Mouse (Mus musculus): ENCODE results near the gene Itpr1. TPM values are rescaled to one million over a fixed set of nuclear protein-coding genes. Genes with fewer than 3 reads are reported as not detected.
A peak's percentile ranks its signal among the peaks of the same experiment; 100 is the strongest.

Gene Itpr1
- polyA plus RNA-seq, 1 experiment from 2014 or later: 2.3 TPM

DNA sequence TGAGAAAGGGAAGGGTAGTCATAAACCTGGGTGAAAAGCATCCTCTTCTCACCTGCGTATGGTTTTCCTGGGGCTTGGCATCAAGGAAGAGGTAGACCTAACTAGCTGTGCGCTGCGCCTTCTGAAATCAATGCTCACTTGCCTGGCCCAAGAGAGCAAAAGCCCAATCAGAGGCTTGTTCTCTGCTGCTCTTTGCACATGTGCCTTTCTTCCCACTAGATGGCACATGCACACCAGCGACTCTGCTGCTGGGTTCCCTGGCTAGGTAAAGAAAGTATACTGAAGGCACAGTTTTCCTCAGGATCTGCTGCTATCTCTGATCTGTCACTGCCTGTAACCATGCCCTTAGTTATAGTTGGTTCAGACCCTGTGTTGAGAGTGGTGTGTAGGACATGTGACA is 154.5 kb downstream of the Itpr1 start:
- DNase-seq: no peak
- WGBS (ENCODE audit: insufficient replicate concordance): 69% methylated on average over 4 of the region's 4 CpGs

DNA sequence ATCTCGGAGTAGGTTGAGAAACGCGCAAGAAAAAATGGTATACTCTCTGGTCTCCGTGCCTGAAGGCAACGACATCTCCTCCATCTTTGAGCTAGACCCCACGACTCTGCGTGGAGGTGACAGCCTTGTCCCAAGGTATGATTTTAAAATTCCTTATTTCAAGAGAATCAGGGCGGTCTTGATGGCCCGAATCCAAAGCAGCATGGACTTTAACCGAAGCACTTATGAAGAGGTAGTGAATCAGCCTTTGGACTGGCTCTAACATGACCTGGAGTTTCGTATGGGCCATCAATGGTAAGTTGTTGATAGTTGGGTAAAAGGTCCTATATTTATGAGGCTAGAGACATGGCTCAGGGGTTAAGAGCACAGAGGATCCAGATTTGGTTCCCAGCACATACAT is 156.1 kb downstream of the Itpr1 start:
- no peak for ATAC-seq (ENCODE audit: low read depth)
- WGBS (ENCODE audit: insufficient replicate concordance): 84% methylated on average over 11 of the region's 11 CpGs

More for the DNA sequence above, 154.5 kb downstream of the Itpr1 start:
- H3K36me3 ChIP-seq: peaks cover 23% of the 10 kb centered on the region
- no peak for ATAC-seq (ENCODE audit: low read depth)
- no peaks in the 10 kb centered on the region for H3K9me3 ChIP-seq (replicated peaks)
- H3K27me3 ChIP-seq: no peaks in the 10 kb centered on the region
- no peak overlapping the region for H3K4me3 ChIP-seq (replicated peaks)
- no peaks in the 10 kb centered on the region for H3K4me1 ChIP-seq (replicated peaks)
- H3K9ac ChIP-seq: no peak overlapping the region
- H3K4me2 ChIP-seq: no peak overlapping the region
- H3K27ac ChIP-seq: no peak overlapping the region

DNA sequence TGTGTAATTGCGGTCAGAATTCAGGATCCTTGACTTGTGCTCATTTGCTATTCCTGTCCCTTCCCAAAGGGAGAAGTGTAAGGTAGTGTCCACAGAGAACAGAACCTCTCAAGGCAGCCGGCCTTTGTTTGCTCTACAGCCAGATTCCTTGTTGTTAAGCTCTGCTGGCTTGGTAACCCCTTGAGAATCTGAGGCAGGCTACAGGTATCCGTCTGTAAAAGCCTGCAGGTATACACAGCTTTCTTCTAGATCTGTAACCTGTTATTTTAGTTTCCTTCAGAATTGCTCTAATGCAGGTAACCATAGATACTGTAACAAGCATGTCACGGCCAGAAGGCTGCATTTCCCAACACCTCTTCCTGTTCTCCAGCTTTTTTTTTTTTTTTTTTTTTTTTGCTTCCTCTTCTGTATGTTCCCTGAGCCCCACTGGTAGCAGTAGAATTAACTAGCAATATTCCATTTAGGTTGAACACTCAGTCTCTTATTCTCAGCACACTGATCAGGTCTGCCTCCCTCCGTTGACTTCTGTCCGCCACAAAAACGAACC is 158.5 kb downstream of the Itpr1 start:
- ATAC-seq (ENCODE audit: low read depth) (no peak), DNase-seq (no peak)
- H3K9ac ChIP-seq: no peak overlapping the region
- H3K9me3 ChIP-seq (replicated peaks): no peaks in the 10 kb centered on the region
- WGBS (ENCODE audit: insufficient replicate concordance): 80% methylated on average over 7 of the region's 7 CpGs
- no peaks in the 10 kb centered on the region for H3K27me3 ChIP-seq
- H3K4me2 ChIP-seq: no peak overlapping the region
- H3K27ac ChIP-seq: no peak overlapping the region
- no peaks in the 10 kb centered on the region for H3K4me1 ChIP-seq (replicated peaks)
- H3K36me3 ChIP-seq: 0 out of 2 replicates have a peak, but pooled peaks cover 8% of the 10 kb centered on the region
- no peak overlapping the region for H3K4me3 ChIP-seq (replicated peaks)

More for the DNA sequence above, 156.1 kb downstream of the Itpr1 start:
- H3K9me3 ChIP-seq (replicated peaks): no peaks in the 10 kb centered on the region
- H3K9ac ChIP-seq: no peak overlapping the region
- no peaks in the 10 kb centered on the region for H3K4me1 ChIP-seq (replicated peaks)
- no peak overlapping the region for H3K4me2 ChIP-seq
- H3K36me3 ChIP-seq: peaks cover 18% of the 10 kb centered on the region
- no peak overlapping the region for H3K4me3 ChIP-seq (replicated peaks)
- no peak overlapping the region for H3K27ac ChIP-seq
- no peak for DNase-seq
- H3K27me3 ChIP-seq: no peaks in the 10 kb centered on the region

DNA sequence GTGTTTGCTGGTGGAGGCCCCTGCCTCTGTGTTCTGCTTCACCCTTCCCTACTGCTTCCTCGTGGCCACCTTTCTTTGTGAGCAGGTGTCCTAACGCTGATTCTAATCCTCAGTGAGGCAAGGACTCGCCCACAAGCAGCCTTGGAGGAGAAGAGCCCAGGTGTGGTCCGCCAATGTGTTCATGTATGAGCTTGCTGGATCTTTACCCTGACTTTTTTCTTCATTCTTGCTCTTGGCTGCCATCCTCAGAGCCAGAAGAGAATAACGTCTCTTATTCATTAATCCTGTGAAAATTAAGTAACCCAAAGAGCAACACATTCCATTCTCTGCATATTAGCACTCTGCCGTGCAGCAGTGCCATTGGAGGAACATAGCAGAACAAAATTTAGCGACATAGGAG is 161.1 kb downstream of the Itpr1 start:
- Histone ChIP-seq H3K9me3 (replicated peaks) (no peaks in the 10 kb centered on the region), H3K4me3 (replicated peaks) (no peak overlapping the region), H3K27ac (no peak overlapping the region), H3K36me3 (0 out of 2 replicates have a peak, but pooled peaks cover 7% of the 10 kb centered on the region), H3K27me3 (no peaks in the 10 kb centered on the region), H3K4me1 (replicated peaks) (no peaks in the 10 kb centered on the region), H3K9ac (no peak overlapping the region), H3K4me2 (no peak overlapping the region)
- ATAC-seq (ENCODE audit: low read depth) (no peak), DNase-seq (no peak)
- WGBS (ENCODE audit: insufficient replicate concordance): 59% methylated on average over 7 of the region's 7 CpGs

DNA sequence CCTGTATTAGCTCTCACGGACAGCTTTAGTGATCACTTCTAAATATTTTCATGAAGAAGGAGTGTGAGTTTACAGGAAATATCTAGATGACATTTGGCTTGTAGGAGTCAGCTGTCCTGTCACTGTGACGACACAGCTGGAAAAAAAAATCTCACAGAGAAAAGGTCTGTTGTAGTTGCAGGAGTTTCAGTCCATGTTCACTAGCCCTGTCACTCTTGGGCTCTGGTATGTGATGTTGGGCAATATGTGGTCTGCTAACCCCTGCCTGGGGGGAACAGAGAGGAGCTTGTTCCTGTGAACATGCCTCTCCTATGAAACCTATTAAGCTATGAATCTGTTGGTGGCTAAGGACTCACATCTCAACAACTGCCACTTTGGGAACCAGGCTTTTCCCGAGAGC is 166.1 kb downstream of the Itpr1 start:
- Histone ChIP-seq H3K9me3 (replicated peaks) (no peaks in the 10 kb centered on the region), H3K27me3 (no peaks in the 10 kb centered on the region), H3K9ac (no peak overlapping the region), H3K4me1 (replicated peaks) (no peaks in the 10 kb centered on the region), H3K36me3 (peaks cover 22% of the 10 kb centered on the region), H3K4me2 (no peak overlapping the region), H3K27ac (no peak overlapping the region), H3K4me3 (replicated peaks) (no peak overlapping the region)
- WGBS (ENCODE audit: insufficient replicate concordance): 75% methylated on average over 3 of the region's 3 CpGs
- DNase-seq (no peak), ATAC-seq (ENCODE audit: low read depth) (no peak)

DNA sequence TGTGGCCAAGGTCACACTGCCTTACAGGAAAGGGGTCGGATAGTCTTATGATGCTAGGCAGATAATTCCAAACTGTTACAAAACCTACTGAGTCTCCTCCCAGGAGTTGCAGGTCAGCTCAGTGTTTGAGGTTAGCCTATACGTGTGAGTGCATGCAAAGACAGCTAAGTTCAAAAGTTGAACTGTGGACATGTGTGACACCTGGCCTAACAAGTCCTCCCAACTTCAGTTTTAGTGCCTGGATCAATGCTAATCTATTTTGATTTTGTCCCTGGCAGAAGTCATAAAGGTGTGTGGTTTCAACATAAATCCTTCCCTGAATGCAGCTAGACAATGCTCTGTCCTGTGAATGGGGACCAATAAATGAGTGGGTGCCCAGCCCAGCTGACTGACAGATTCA is 167.3 kb downstream of the Itpr1 start:
- ATAC-seq (ENCODE audit: low read depth) (no peak), DNase-seq (no peak)
- 56% methylated on average over 2 of the region's 2 CpGs for WGBS (ENCODE audit: insufficient replicate concordance)
- Histone ChIP-seq H3K27me3 (no peaks in the 10 kb centered on the region), H3K36me3 (peaks cover 25% of the 10 kb centered on the region), H3K4me3 (replicated peaks) (no peak overlapping the region), H3K9me3 (replicated peaks) (no peaks in the 10 kb centered on the region), H3K9ac (no peak overlapping the region), H3K4me1 (replicated peaks) (no peaks in the 10 kb centered on the region), H3K4me2 (no peak overlapping the region), H3K27ac (no peak overlapping the region)

DNA sequence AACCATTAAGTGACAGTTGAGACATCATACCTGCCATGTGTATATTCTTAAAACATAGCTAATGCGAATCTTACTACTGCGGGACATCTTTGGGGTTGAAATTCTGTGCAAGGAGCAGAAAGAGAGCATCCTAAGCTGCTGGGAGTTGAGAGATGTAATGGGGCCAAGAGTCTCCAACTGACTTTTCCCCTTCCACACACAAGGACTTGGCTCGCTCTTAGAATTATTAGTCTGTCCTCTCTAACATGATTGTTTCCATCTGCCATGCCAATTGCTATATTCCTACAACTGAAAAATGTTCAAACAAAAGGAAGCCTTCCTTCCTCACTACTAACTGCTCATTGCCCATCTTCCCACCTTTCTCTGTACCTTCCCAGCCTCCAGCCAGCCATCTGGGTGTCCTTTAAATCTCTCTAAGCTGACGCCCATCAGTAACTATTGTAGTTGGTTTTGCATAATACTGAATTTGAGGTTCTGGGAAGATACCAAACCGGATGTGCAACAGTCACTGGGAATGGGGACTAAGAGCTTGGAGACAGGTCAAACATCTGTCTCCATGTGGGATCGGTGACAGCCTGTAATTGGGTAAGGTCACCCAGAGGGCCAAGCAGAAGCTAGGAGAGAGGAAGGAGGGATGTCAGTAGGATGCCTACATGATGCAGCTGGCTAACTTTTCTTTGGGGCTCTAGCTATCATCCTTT is 177.9 kb downstream of the Itpr1 start:
- H3K4me1 ChIP-seq (replicated peaks): no peaks in the 10 kb centered on the region
- no peak for DNase-seq
- H3K9ac ChIP-seq: no peak overlapping the region
- no peak overlapping the region for H3K27ac ChIP-seq
- no peak overlapping the region for H3K4me3 ChIP-seq (replicated peaks)
- peaks cover 15% of the 10 kb centered on the region for H3K36me3 ChIP-seq
- 76% methylated on average over 6 of the region's 6 CpGs for WGBS (ENCODE audit: insufficient replicate concordance)
- H3K4me2 ChIP-seq: no peak overlapping the region
- ATAC-seq (ENCODE audit: low read depth): no peak
- H3K27me3 ChIP-seq: no peaks in the 10 kb centered on the region
- H3K9me3 ChIP-seq (replicated peaks): no peaks in the 10 kb centered on the region

DNA sequence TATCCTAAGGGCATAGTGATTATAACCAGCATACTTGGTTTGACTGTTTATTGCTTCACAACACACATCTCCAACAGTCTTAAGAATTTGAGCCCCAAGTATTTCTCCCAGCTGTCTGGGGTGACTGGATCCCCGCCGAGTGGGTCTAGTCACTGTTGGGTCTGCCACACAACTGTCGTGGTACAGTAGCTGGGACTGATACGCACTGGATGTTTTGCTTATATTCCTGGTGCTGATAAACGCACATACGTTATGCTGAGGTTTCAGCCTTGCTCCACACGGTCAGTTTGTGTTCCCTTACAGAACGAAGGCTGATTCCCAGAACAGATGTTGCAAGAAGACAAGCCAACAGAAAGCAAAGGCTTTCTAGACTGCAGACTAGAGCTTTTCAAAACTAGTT is 180.2 kb downstream of the Itpr1 start:
- WGBS (ENCODE audit: insufficient replicate concordance): 76% methylated on average over 8 of the region's 8 CpGs
- Histone ChIP-seq H3K27ac (no peak overlapping the region), H3K9ac (no peak overlapping the region), H3K4me2 (no peak overlapping the region), H3K36me3 (peaks cover 15% of the 10 kb centered on the region; the same call in 1 of the 2 replicates), H3K9me3 (replicated peaks) (no peaks in the 10 kb centered on the region), H3K4me3 (replicated peaks) (no peak overlapping the region), H3K4me1 (replicated peaks) (no peaks in the 10 kb centered on the region), H3K27me3 (no peaks in the 10 kb centered on the region)
- no peak for DNase-seq
- ATAC-seq (ENCODE audit: low read depth): no peak

DNA sequence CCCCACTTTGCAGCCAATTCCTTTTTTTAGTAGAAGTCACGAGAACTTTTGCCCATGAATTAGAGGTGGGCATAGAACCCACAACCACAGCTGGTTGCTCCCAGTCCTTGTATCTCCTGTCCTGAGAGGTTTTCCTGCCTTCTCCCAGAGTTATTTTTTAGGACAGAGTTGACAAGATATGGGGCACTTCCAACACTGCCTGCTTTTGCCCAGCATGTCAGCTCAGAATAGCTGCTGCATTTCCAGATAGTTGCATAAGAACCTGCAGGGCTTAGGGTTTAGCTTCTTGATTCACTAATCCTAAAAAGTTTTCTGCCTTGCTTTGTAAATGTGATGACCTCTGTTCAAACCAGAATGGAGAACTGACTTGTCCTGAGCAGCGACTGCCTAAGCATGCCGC is 185.1 kb downstream of the Itpr1 start:
- ATAC-seq (ENCODE audit: low read depth) (no peak), DNase-seq (no peak)
- WGBS (ENCODE audit: insufficient replicate concordance): 75% methylated on average over 3 of the region's 3 CpGs
- Histone ChIP-seq H3K9ac (no peak overlapping the region), H3K4me3 (replicated peaks) (no peak overlapping the region), H3K27ac (no peak overlapping the region), H3K36me3 (peaks cover 31% of the 10 kb centered on the region), H3K4me2 (no peak overlapping the region), H3K9me3 (replicated peaks) (no peaks in the 10 kb centered on the region), H3K27me3 (no peaks in the 10 kb centered on the region), H3K4me1 (replicated peaks) (no peaks in the 10 kb centered on the region)

DNA sequence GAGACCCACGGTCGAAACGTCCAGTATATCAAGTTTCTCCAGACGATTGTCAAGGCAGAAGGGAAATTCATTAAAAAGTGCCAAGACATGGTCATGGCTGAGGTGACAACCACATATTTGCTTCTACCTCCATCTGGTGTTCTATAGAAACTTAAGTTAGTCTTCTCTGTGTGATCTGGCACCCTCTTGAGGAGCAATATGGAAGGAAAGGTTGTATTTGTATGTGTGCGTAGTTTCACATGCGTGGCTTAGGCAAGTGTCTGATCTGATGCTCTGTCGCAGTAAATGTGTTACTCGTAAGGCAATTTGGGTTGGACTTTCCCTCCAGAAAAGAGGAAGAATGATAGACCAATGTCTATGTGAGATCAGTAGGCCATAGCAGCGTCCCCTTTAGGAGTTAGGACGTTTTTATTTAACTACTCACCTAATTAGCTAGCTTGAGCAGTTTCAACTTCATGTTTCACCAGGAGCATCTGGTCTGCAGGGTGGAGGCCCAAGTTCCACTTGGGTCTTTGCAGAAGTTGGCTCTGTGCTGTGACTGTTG is 188.6 kb downstream of the Itpr1 start:
- ATAC-seq (ENCODE audit: low read depth): no peak
- H3K4me3 ChIP-seq (replicated peaks): no peak overlapping the region
- no peak for DNase-seq
- no peak overlapping the region for H3K4me2 ChIP-seq
- peaks cover 30% of the 10 kb centered on the region for H3K36me3 ChIP-seq
- no peak overlapping the region for H3K27ac ChIP-seq
- no peak overlapping the region for H3K9ac ChIP-seq
- H3K27me3 ChIP-seq: no peaks in the 10 kb centered on the region
- no peaks in the 10 kb centered on the region for H3K9me3 ChIP-seq (replicated peaks)
- H3K4me1 ChIP-seq (replicated peaks): no peaks in the 10 kb centered on the region
- WGBS (ENCODE audit: insufficient replicate concordance): 77% methylated on average over 10 of the region's 10 CpGs

DNA sequence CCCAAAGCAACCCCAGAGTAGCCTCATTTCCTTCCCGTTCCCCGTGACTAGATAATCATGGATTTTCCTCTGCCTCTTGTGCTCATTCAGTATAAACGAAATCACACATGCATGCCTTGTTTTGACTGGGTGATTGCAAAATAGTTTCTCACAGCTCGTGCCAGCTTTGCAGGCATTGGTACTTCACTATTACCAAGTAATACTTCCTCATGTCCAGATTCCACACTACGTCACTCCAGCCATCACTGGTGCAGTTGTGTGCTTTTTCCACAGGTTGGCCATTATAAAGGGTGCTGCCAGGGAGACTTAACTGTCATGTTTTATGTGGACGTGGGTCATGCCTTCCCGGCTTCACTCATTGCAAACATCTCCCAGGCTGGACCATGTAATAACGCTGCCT is 191.8 kb downstream of the Itpr1 start:
- H3K4me3 ChIP-seq (replicated peaks): no peak overlapping the region
- H3K36me3 ChIP-seq: peaks cover 28% of the 10 kb centered on the region

DNA sequence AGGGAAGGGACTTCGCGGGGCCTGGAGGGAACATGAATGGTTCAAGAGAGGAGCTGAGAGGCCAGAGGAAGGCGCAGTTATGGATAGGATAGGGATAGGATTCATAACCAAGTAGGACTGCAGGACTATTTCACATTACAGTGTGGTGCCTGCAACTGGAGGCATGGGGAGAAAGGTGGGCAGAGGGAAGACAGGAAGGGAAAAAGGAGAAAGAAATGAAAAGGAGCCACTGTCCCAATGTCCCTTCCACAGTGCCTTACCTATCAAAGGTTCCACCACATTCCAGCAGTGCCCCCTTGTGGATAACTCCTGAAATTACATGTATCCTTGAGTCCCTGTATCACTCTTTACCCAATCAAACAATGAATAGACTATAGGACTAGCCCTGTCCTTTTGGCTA is 195.2 kb downstream of the Itpr1 start:
- H3K27me3 ChIP-seq: no peaks in the 10 kb centered on the region
- DNase-seq: peak; percentile 12
- 82% methylated on average over 3 of the region's 3 CpGs for WGBS (ENCODE audit: insufficient replicate concordance)
- H3K27ac ChIP-seq: no peak overlapping the region
- no peaks in the 10 kb centered on the region for H3K9me3 ChIP-seq (replicated peaks)
- H3K4me2 ChIP-seq: no peak overlapping the region
- H3K4me1 ChIP-seq (replicated peaks): no peaks in the 10 kb centered on the region
- peaks cover 11% of the 10 kb centered on the region for H3K36me3 ChIP-seq
- ATAC-seq (ENCODE audit: low read depth): 0 out of 2 replicates have a peak, but pooled peaks have one; percentile 50
- H3K4me3 ChIP-seq (replicated peaks): no peak overlapping the region
- H3K9ac ChIP-seq: no peak overlapping the region

More for the DNA sequence above, 191.8 kb downstream of the Itpr1 start:
- Histone ChIP-seq H3K9me3 (replicated peaks) (no peaks in the 10 kb centered on the region), H3K4me1 (replicated peaks) (no peaks in the 10 kb centered on the region), H3K4me2 (no peak overlapping the region), H3K27ac (no peak overlapping the region), H3K27me3 (no peaks in the 10 kb centered on the region), H3K9ac (no peak overlapping the region)
- no peak for DNase-seq
- no peak for ATAC-seq (ENCODE audit: low read depth)
- 71% methylated on average over 8 of the region's 8 CpGs for WGBS (ENCODE audit: insufficient replicate concordance)
